Mouse (Mus musculus): ENCODE results near the gene Chrd.

DNA sequence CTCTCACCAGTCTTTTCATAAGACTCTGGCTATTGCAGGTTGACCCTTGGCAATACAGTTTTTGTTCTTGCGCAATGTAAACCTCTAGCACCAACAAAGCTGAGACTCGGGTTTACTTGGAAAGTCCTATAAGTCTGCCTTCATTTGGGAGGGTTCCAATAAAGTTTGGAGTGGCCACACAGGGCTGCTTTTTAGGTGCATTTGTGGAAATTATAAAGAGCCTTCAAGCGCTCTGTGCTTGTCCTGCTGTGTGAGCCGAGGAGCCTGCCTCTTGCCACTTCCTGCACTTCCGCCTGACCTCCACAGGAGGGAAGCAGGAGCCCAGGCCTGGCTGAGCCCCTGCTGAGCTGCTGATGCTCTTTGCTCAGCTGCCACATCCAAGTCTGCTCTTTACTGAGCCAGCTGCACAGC lies 8.6 kb upstream of the Chrd start:
- TF ChIP-seq CTCF (IDR thresholded peaks at IDR 0.05; ENCODE audit: low read depth, low read length) (peak; percentile 18; the same call in 1 of the 2 replicates), GATA1 (IDR thresholded peaks at IDR 0.05; ENCODE audit: borderline replicate concordance, low read length) (no peak), GATA2 (IDR thresholded peaks at IDR 0.05; ENCODE audit: borderline replicate concordance, low read depth, low read length) (no peak), POLR2AphosphoS5 (IDR thresholded peaks at IDR 0.05; ENCODE audit: insufficient replicate concordance, low read depth, low read length) (no peak)

Data from G1E (cell line).